Mouse (Mus musculus) MEL-GATA-1-ER (cell line): ENCODE measurements around the gene Abcb8.

ENCODE experiments used
- DNase-seq: peaks from one replicate; pipeline ENCODE4 v3.0.0-alpha.2; 2012; ENCODE audit warnings: low read depth; ENCODE audit errors: extremely low read depth

Abcb8 gene

DNA sequence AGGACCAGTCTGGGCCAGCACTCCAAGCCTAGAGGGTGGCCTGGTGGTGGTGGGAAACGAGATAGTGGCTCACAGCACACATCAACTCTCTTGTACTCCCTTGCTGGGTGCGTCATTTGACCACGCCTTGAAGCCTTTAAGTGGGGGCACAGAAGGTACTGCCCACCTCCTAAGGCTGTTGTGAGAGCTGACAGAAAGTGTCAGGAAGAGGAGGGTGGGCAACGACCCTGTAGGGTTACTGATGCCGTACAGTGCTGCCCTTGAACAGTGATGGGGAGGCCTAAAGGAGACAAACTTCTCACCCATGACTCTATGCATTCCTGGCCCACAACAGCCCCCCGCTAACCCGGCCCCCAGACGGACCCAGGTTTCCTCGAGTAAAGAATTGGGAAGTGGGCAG lies 27.0 kb upstream of the Abcb8 start:
- DNase-seq = no peak

DNA sequence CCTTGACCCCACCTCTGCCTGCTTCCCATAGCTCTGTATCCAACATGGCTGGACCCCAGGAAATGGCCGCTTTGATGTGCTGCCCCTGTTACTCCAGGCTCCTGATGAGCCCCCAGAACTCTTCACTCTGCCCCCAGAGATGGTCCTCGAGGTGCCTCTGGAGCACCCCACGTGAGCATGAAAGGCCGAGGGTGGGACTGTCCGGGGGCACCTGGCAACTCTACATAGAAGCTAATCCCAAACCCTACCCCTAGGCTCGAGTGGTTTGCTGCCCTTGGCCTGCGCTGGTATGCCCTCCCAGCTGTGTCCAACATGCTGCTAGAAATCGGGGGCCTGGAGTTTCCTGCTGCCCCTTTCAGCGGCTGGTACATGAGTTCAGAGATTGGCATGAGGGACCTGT lies 23.7 kb upstream of the Abcb8 start:
- DNase-seq = no peak

- no peak for DNase-seq
Observed at GRCm38 (mm10) chr5:24373807-24374206, 19.7 kb upstream of the Abcb8 start.

GRCm38 (mm10) chr5:24374216-24374615 lies 19.2 kb upstream of the Abcb8 start:
- DNase-seq = no peak

- no peak for DNase-seq
Observed at GRCm38 (mm10) chr5:24374666-24375328, 18.7 kb upstream of the Abcb8 start.

GRCm38 (mm10) chr5:24378700-24379099 lies 14.8 kb upstream of the Abcb8 start:
- no peak for DNase-seq

DNA sequence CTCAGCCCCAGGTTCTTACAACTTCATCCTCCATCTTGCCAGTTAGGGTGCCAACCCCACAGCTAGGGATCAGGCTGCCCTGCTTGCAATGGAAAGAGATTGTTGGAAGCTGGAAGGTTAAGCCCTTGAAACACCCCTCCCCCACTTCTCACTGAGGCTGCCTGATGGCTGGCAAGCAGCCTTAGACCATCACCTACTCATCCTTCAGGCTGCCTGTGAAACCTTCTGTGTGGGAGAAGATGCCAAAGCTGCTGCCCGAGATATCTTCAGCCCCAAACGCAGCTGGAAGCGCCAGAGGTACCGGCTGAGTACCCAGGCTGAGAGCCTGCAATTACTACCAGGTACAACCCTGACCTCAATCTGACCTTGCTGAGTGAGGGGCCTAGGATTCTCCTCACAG lies 14.0 kb upstream of the Abcb8 start:
- no peak for DNase-seq

DNA sequence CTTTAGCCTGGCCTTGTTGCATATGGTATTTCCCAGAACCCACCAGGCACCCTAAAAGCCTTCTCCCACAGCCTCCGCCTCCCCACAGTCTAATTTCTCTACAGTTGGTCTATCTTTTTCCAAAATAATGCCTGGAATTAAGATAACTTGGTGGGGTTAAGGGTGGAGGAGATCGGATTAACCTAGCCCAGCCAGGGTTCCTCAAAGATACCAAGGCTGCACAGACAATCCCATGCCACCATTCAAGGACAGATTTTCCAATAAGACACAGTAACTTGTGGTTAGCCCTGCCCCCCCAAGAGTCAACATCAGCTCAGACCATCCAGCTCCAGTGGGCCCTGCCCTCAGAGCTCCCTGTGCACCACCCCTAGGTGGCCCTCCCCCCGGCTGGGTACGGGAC lies 13.0 kb upstream of the Abcb8 start:
- DNase-seq = no peak

DNA sequence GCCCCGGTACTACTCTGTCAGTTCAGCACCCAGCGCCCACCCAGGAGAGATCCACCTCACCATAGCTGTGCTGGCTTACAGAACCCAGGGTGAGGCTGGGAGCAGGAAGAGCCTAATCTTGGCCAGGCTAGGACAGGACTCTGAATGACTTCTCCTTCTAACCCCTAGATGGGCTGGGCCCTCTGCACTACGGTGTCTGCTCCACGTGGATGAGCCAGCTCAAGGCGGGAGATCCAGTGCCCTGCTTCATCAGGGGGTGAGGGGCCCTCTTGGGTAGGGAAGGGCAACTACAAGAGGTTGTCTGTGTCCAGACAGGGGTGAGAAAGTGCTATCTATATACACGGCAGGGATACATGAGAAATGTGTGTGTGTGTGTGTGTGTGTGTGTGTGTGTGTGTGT lies 12.0 kb upstream of the Abcb8 start:
- DNase-seq = no peak

DNA sequence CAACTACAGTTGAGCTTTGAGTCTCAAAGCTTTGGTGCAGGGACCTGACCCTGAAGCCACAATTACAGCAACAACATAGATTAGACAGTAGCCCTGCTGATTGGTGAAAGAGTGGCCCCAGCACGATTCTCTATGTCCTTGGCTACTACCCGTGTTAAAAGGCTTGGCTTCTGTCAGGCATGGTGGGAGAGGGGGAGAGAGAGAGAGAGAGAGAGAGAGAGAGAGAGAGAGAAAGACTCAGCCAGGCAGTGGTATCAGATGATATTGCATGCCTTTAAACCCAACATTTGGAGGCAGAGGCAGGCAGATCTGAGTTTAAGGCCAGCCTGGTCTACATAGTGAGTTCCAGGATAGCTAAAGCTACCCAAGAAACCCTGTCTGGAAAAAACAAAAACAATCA lies 11.5 kb upstream of the Abcb8 start:
- no peak for DNase-seq

GRCm38 (mm10) chr5:24383026-24383859 lies 10.2 kb upstream of the Abcb8 start:
- peak; percentile 97 for DNase-seq

DNA sequence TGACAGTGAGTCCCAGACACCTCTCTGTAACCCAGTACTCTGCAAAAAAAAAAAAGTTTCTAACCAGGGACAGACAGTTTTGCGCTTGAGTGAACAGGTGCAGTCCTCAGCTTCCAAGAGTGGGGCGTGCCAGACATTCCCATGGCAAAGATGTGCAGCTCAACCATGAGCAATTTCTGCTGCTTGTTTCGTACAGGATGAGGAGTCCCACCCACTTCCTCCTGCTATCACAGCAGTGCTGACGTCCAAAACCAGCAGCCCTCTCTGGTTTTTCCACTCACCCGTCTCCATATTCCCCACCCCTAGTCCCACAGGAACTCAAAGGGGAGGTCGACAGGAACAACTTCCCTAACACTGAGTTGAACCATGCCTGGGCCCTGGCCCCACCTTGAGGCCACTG lies 9.1 kb upstream of the Abcb8 start:
- no peak for DNase-seq

DNA sequence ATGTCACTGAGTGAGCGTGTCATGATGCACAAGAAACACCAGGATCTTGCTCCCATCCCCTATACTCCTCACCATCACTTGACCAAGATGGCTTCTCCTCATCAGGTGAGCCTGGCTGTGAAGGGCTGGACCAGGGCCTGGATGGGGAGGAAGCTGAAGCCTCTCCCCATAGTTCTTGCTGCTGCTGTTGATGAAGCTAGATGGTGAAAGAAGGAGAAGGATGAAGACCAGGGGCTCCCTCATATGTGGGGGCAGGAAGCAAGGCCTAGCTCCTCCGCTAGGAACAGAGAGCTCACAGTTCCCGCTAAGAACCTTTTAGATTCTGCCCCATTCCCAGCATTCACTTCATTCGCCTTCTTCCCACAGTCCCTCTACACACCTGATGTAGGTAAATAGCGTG lies 8.1 kb upstream of the Abcb8 start:
- no peak for DNase-seq

GRCm38 (mm10) chr5:24385887-24386550 lies 7.4 kb upstream of the Abcb8 start:
- no peak for DNase-seq

DNA sequence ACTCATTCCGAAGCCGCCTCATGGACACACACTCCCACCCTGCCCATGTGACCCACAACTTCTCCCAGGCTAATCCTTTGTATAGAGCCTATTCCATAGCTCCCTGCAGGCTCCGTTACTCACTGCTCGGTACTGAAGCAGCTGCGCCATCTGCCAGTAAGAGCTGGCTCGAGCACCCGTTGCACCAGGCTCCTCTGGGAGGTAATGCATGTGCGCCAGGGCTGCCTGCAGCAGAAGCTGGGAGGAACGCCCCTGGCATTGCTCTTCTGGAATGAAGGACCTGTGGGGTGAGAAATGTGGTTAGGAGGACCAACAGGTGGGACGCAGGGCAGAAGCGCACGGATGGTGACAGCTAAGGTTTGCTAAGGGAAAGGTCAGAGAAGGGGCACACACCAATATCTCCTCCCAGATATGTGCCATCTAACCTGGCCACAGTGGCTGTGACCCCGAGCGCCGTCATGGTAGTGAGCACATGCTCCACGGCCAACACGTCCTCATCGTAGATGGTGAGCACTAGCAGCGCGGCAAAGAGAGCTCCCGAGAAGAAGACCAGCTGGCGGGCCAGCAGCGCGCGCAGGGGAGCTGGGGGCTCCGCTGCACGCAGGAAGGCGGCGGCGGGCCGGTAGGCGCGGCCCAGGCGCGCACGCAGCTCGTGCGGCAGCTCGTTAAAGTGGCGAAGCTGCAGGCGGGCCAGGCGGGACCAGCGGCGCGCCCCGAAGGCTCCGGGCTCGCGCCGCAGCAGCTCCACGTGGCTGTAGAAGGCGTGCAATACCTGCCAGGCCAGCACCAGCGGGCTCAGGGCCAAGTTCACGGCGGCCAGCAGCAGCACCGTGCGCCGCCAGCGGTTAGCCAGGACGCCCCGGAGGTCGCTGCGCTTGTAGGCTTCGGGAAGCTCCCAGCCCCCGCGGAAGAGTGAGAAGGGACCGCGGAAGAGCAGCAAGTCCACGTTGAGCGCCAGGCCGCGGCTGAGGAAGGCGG lies 5.9 kb upstream of the Abcb8 start:
- peak; percentile 43 for DNase-seq

- peak; percentile 52 for DNase-seq
Observed at GRCm38 (mm10) chr5:24388246-24388915, 5.1 kb upstream of the Abcb8 start.

GRCm38 (mm10) chr5:24389011-24389657 lies 4.3 kb upstream of the Abcb8 start:
- peak; percentile 96 for DNase-seq

- DNase-seq = no peak
Observed at GRCm38 (mm10) chr5:24389658-24390020, 3.8 kb upstream of the Abcb8 start.

DNA sequence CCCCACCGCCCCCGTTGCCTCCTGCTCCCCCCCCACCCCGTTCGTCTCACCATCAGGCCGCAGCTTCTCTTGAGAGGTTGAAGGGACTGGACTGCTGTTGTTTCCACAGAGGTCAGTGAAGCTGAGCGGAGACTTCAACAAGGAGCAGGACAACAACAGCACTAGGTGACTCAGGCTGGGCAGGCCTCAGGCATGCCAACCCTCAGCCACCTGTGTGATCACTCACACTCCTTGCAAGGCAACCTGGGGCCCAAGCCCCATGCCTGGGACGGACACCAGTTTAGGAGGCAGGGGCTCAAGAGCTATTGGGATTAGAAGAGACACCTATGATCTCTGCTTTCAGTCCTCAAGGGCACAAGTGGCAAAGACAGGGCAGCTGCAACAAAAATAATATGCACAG lies 1.6 kb upstream of the Abcb8 start, which contains the start of gene Atg9b:
Gene Atg9b, minus strand, starts transcription at position 280 of the 400 bp plus-strand sequence.
- no peak for DNase-seq

GRCm38 (mm10) chr5:24392724-24393123 lies 739 bp upstream of the Abcb8 start:
- DNase-seq = no peak
